Mouse (Mus musculus) CH12.LX (cell line): ENCODE data around the gene Gm7579. TPM values are rescaled to one million over a fixed set of nuclear protein-coding genes. Genes with fewer than 3 reads are reported as not detected.

ENCODE experiments used
- DNase-seq: peaks from one replicate; pipeline ENCODE4 v3.0.0-alpha.2; 2013; ENCODE audit errors: extremely low read depth
- H3K27ac ChIP-seq: 2 replicates; pipeline ENCODE4 v1.5.1; 2012; ENCODE audit warnings: low read depth, mild to moderate bottlenecking, control low read depth, moderate library complexity; ENCODE audit not compliant: insufficient read depth
- H3K27me3 ChIP-seq: replicated peaks from 2 replicates; pipeline ENCODE3; 2012; ENCODE audit warnings: inconsistent platforms
- H3K36me3 ChIP-seq, 2 experiments: replicated peaks in 1 of 2; 2 replicates each; pipeline versions ENCODE3 to v1.6.1; 2012; ENCODE audit warnings: inconsistent platforms in 1 of 2, low read length in 1 of 2, mild to moderate bottlenecking in 1 of 2, mixed read lengths in 1 of 2, moderate library complexity in 1 of 2; ENCODE audit not compliant: control insufficient read depth in 1 of 2, insufficient read depth in 1 of 2
- H3K4me1 ChIP-seq, 2 experiments: 2 replicates each; pipeline ENCODE4 v1.6.1; 2012; ENCODE audit warnings: inconsistent platforms in 1 of 2, moderate library complexity in 1 of 2; ENCODE audit not compliant: insufficient read depth in 2 of 2, control insufficient read depth in 1 of 2
- H3K4me2 ChIP-seq: 2 replicates; pipeline ENCODE4 v1.6.1; 2012; ENCODE audit warnings: low read depth, mild to moderate bottlenecking, control low read depth; ENCODE audit not compliant: poor library complexity, insufficient read depth, severe bottlenecking
- H3K4me3 ChIP-seq, 3 experiments: fragments of 150-350 bp in 1 of 3; sonication (generic) in 1 of 3; replicated peaks in 1 of 3; 2 replicates each; pipeline versions ENCODE3 to v1.5.1; 2011 to 2012; ENCODE audit warnings: low read depth in 2 of 3, low read length in 2 of 3, mild to moderate bottlenecking in 2 of 3, moderate library complexity in 2 of 3, control low read depth in 1 of 3, improper control_type of control experiment in 1 of 3, inconsistent platforms in 1 of 3, mixed read lengths in 1 of 3; ENCODE audit not compliant: poor library complexity in 1 of 3
- H3K79me2 ChIP-seq: replicated peaks from 2 replicates; pipeline ENCODE4 v1.6.1; 2012; ENCODE audit warnings: mild to moderate bottlenecking, moderate library complexity; ENCODE audit not compliant: control insufficient read depth, poor library complexity, insufficient read depth, severe bottlenecking; ENCODE audit errors: extremely low read depth
- H3K9ac ChIP-seq: 2 replicates; pipeline ENCODE4 v1.6.1; 2012; ENCODE audit warnings: low read depth, mild to moderate bottlenecking, control low read depth, moderate library complexity; ENCODE audit not compliant: insufficient read depth
- H3K9me3 ChIP-seq: replicated peaks from 2 replicates; pipeline ENCODE3; 2012; ENCODE audit warnings: low read length, inconsistent platforms, mixed read lengths
- CHD1 ChIP-seq: IDR thresholded peaks from 2 replicates; pipeline ENCODE4 v1.6.1; 2012; ENCODE audit warnings: low read depth, low read length, improper control_type of control experiment, inconsistent platforms
- CTCF ChIP-seq, 2 experiments: IDR thresholded peaks in 1 of 2; conservative IDR thresholded peaks in 1 of 2; 2 replicates each; pipeline ENCODE4 v1.5.1; 2011 to 2012; ENCODE audit warnings: low read depth in 2 of 2, low read length in 2 of 2, improper control_type of control experiment in 1 of 2, inconsistent platforms in 1 of 2, mild to moderate bottlenecking in 1 of 2, moderate library complexity in 1 of 2
- ELF1 ChIP-seq: IDR thresholded peaks from 2 replicates; pipeline ENCODE4 v1.6.1; 2014; ENCODE audit warnings: low read depth, mild to moderate bottlenecking, inconsistent platforms, low read length, improper control_type of control experiment
- EP300 ChIP-seq: IDR thresholded peaks from 2 replicates; pipeline ENCODE4 v1.6.1; 2011; ENCODE audit warnings: low read length, improper control_type of control experiment
- ETS1 ChIP-seq: conservative IDR thresholded peaks from 2 replicates; pipeline ENCODE4 v1.6.1; 2012; ENCODE audit warnings: low read depth, mild to moderate bottlenecking, inconsistent platforms, low read length, improper control_type of control experiment, moderate library complexity
- HCFC1 ChIP-seq: IDR thresholded peaks from 2 replicates; pipeline ENCODE4 v1.6.1; 2012; ENCODE audit warnings: low read depth, mild to moderate bottlenecking, inconsistent platforms, low read length, improper control_type of control experiment
- JUN ChIP-seq: IDR thresholded peaks from 2 replicates; pipeline ENCODE4 v1.6.1; 2011; ENCODE audit warnings: low read depth, mild to moderate bottlenecking, low read length, improper control_type of control experiment, moderate library complexity; ENCODE audit not compliant: insufficient read depth
- MAX ChIP-seq: IDR thresholded peaks from 2 replicates; pipeline ENCODE4 v1.6.1; 2011; ENCODE audit warnings: low read length, improper control_type of control experiment
- MEF2A ChIP-seq: IDR thresholded peaks from 2 replicates; pipeline ENCODE4 v1.6.1; 2014; ENCODE audit warnings: low read depth, mild to moderate bottlenecking, inconsistent platforms, low read length, improper control_type of control experiment, borderline replicate concordance
- MYC ChIP-seq: IDR thresholded peaks from 2 replicates; pipeline ENCODE4 v1.6.1; 2011; ENCODE audit warnings: low read depth, mild to moderate bottlenecking, improper control_type of control experiment, low read length
- NELFE ChIP-seq: IDR thresholded peaks from 2 replicates; pipeline ENCODE4 v1.6.1; 2011; ENCODE audit warnings: low read depth, low read length, improper control_type of control experiment
- NRF1 ChIP-seq: IDR thresholded peaks from 2 replicates; pipeline ENCODE4 v1.6.1; 2014; ENCODE audit warnings: low read depth, mild to moderate bottlenecking, inconsistent platforms, low read length, improper control_type of control experiment, moderate library complexity
- POLR2A ChIP-seq: IDR thresholded peaks from 2 replicates; pipeline ENCODE4 v1.6.1; 2011; ENCODE audit warnings: low read depth, mild to moderate bottlenecking, improper control_type of control experiment, low read length
- SMC3 ChIP-seq: IDR thresholded peaks from 2 replicates; pipeline ENCODE4 v1.6.1; 2011; ENCODE audit warnings: low read depth, low read length, improper control_type of control experiment
- USF1 ChIP-seq: IDR thresholded peaks from 2 replicates; pipeline ENCODE4 v1.6.1; 2014; ENCODE audit warnings: low read depth, mild to moderate bottlenecking, inconsistent platforms, low read length, improper control_type of control experiment
- ZC3H11A ChIP-seq: IDR thresholded peaks from 2 replicates; pipeline ENCODE4 v1.6.1; 2012; ENCODE audit warnings: low read depth, mild to moderate bottlenecking, inconsistent platforms, low read length, improper control_type of control experiment
- ZKSCAN1 ChIP-seq: IDR thresholded peaks from 2 replicates; pipeline ENCODE4 v1.6.1; 2012; ENCODE audit warnings: low read depth, inconsistent platforms, low read length, improper control_type of control experiment, borderline replicate concordance
- ZMIZ1 ChIP-seq: IDR thresholded peaks from 2 replicates; pipeline ENCODE4 v1.6.1; 2012; ENCODE audit warnings: low read depth, mild to moderate bottlenecking, inconsistent platforms, low read length, improper control_type of control experiment
- dilution Hi-C: fragments of 300-500 bp; cut with MboI; formaldehyde crosslinking; loops from 2 replicates; pipeline ENCODE4 v1.14.3; 2020; ENCODE audit warnings: low sequenced_read_pairs; ENCODE audit not compliant: extremely low pct_unique_long_range_greater_than_20kb, extremely low pct_ligation_motif_present
- in situ Hi-C: fragments of 300-500 bp; cut with MboI; formaldehyde crosslinking; loops from 3 replicates; pipeline ENCODE4 v1.14.3; 2019; ENCODE audit warnings: low sequenced_read_pairs, low pct_ligation_motif_present, low pct_unique_long_range_greater_than_20kb, mixed read lengths
- polyA plus RNA-seq: library from polyadenylated mRNA; unstranded; fragments of >175 nt; gene quantifications from 2 replicates; pipeline ENCODE4 v1.2.1, GENCODE M21; 2012; ENCODE audit warnings: low read depth; ENCODE audit not compliant: insufficient read length
- total RNA-seq, 2 experiments: library from RNA; depleted of rRNA; stranded (reverse); fragments of 300-350 nt in 1 of 2; fragments of >200 nt in 1 of 2; gene quantifications; 2 replicates each; pipeline ENCODE4 v1.2.3; 2012 to 2014

Gene Gm7579
- total and polyA plus RNA-seq, 3 experiments: not detected

GRCm38 (mm10) chr7:142231540-142231939 lies 19.9 kb downstream of the Gm7579 start:
- TF ChIP-seq POLR2A (no peak), MAX (no peak), HCFC1 (no peak), ZKSCAN1 (no peak), JUN (no peak), CHD1 (no peak), NELFE (no peak), SMC3 (no peak), NRF1 (no peak), EP300 (no peak), ETS1 (no peak), CTCF (conservative IDR thresholded peaks at IDR 0.05 in 1 of 2, IDR thresholded peaks at IDR 0.05 in 1 of 2; ENCODE audit: low read depth in 2 of 2, low read length in 2 of 2) (no peak), MYC (no peak), ZMIZ1 (no peak), ELF1 (no peak)
- no peak overlapping the region for H3K9ac ChIP-seq

GRCm38 (mm10) chr7:142240978-142241377 lies 29.3 kb downstream of the Gm7579 start, which contains the start of gene Gm40460:
TSS of gene Gm40460 (minus strand) at chr7:142241078.
- no peak within 1 kb of the TSS for H3K4me3 ChIP-seq
- no peaks in the 10 kb centered on the region for H3K79me2 ChIP-seq
- no peak within 1 kb of the TSS for H3K4me2 ChIP-seq
- no peak for TF ChIP-seq ZC3H11A
- no peak for TF ChIP-seq MEF2A
- TF ChIP-seq USF1: no peak
- TF ChIP-seq, all 38 proteins: peak for 0
- H3K27ac ChIP-seq: no peak within 1 kb of the TSS
- DNase-seq: no peak
- H3K27me3 ChIP-seq: peaks cover 67% of the 10 kb centered on the region
- dilution Hi-C loops (no loop called here), in situ Hi-C loops (no loop called here)
- H3K9ac ChIP-seq: no peak within 1 kb of the TSS
- H3K4me1 ChIP-seq: no peaks in the 10 kb centered on the region
- no peaks in the 10 kb centered on the region for H3K36me3 ChIP-seq
- H3K9me3 ChIP-seq: peaks cover 10% of the 10 kb centered on the region

More at GRCm38 (mm10) chr7:142231540-142231939, 19.9 kb downstream of the Gm7579 start:
- Histone ChIP-seq H3K27ac (no peak overlapping the region), H3K9me3 (peaks cover 14% of the 10 kb centered on the region), H3K79me2 (no peaks in the 10 kb centered on the region), H3K4me3 (no peak overlapping the region), H3K27me3 (peaks cover 52% of the 10 kb centered on the region), H3K4me2 (no peak overlapping the region), H3K4me1 (no peaks in the 10 kb centered on the region), H3K36me3 (no peaks in the 10 kb centered on the region)
- in situ Hi-C loops (no loop called here), dilution Hi-C loops (no loop called here)
- DNase-seq: no peak
